Mouse (Mus musculus) ES-E14 (cell line): ENCODE measurements around the gene Map3k14. TPM values are rescaled to one million over a fixed set of nuclear protein-coding genes. Genes with fewer than 3 reads are reported as not detected.

Experiments used
- DNase-seq: peaks from one replicate; pipeline ENCODE4 v3.0.0-alpha.2; 2013; ENCODE audit warnings: low read depth, low spot score
- H3K27ac ChIP-seq: 2 replicates; pipeline ENCODE4 v1.5.1; 2012; ENCODE audit warnings: low read depth, mild to moderate bottlenecking, low read length, moderate library complexity, mixed read lengths; ENCODE audit not compliant: poor library complexity, insufficient read depth, severe bottlenecking
- H3K36me3 ChIP-seq: 2 replicates; pipeline ENCODE4 v1.6.1; 2012; ENCODE audit warnings: mild to moderate bottlenecking, low read length, moderate library complexity, mixed read lengths; ENCODE audit not compliant: control insufficient read depth, poor library complexity, insufficient read depth, severe bottlenecking
- H3K4me1 ChIP-seq, 2 experiments: fragments of 150-350 bp in 1 of 2; sonication (generic) in 1 of 2; 2 replicates each; pipeline ENCODE4 v1.6.1; 2012; ENCODE audit warnings: low read length in 2 of 2, mild to moderate bottlenecking in 1 of 2, mixed read lengths in 1 of 2; ENCODE audit not compliant: control insufficient read depth in 2 of 2, insufficient read depth in 2 of 2, poor library complexity in 1 of 2
- H3K4me3 ChIP-seq, 2 experiments: fragments of 150-350 bp in 1 of 2; sonication (generic) in 1 of 2; 2 replicates each; pipeline ENCODE4 v1.5.1; 2012; ENCODE audit warnings: low read length in 2 of 2, low read depth in 1 of 2, mild to moderate bottlenecking in 1 of 2, mixed read lengths in 1 of 2; ENCODE audit not compliant: insufficient read depth in 1 of 2, poor library complexity in 1 of 2, severe bottlenecking in 1 of 2
- H3K9ac ChIP-seq: 2 replicates; pipeline ENCODE4 v1.6.1; 2012; ENCODE audit warnings: low read depth, mild to moderate bottlenecking, low read length, mixed read lengths; ENCODE audit not compliant: poor library complexity, insufficient read depth, severe bottlenecking
- H3K9me3 ChIP-seq: fragments of 150-350 bp; sonication (generic); 2 replicates; pipeline ENCODE4 v1.6.1; 2012; ENCODE audit warnings: low read depth, mild to moderate bottlenecking, low read length; ENCODE audit not compliant: control insufficient read depth, insufficient read depth
- CHD2 ChIP-seq: IDR thresholded peaks from 2 replicates; pipeline ENCODE4 v1.6.1; 2014; ENCODE audit warnings: mild to moderate bottlenecking, low read depth, low read length, inconsistent platforms
- HCFC1 ChIP-seq: IDR thresholded peaks from 2 replicates; pipeline ENCODE4 v1.6.1; 2012; ENCODE audit warnings: low read length, inconsistent platforms, borderline replicate concordance; ENCODE audit not compliant: insufficient read depth
- MAFK ChIP-seq: IDR thresholded peaks from 2 replicates; pipeline ENCODE4 v1.6.1; 2014; ENCODE audit warnings: mild to moderate bottlenecking, low read depth, low read length, inconsistent platforms; ENCODE audit not compliant: insufficient read depth
- ZC3H11A ChIP-seq: IDR thresholded peaks from 2 replicates; pipeline ENCODE4 v1.6.1; 2012; ENCODE audit warnings: low read depth, mild to moderate bottlenecking, inconsistent platforms, low read length, borderline replicate concordance
- ZNF384 ChIP-seq: IDR thresholded peaks from 2 replicates; pipeline ENCODE4 v1.6.1; 2012; ENCODE audit warnings: low read depth, low read length, inconsistent platforms
- in situ Hi-C, 2 experiments: fragments of 600-800 bp; cut with MboI; formaldehyde crosslinking; loops; one replicate each; pipeline ENCODE4 v1.15.1; 2025; ENCODE audit warnings: low sequenced_read_pairs in 2 of 2, inconsistent platforms in 1 of 2; ENCODE audit not compliant: unreplicated experiment in 2 of 2
- total RNA-seq: library from RNA; depleted of rRNA; stranded (reverse); fragments of 300-350 nt; gene quantifications from 2 replicates; pipeline ENCODE4 v1.2.3, GENCODE M21; 2012

Map3k14 gene
- total RNA-seq, 1 experiment = 4.5 TPM

DNA sequence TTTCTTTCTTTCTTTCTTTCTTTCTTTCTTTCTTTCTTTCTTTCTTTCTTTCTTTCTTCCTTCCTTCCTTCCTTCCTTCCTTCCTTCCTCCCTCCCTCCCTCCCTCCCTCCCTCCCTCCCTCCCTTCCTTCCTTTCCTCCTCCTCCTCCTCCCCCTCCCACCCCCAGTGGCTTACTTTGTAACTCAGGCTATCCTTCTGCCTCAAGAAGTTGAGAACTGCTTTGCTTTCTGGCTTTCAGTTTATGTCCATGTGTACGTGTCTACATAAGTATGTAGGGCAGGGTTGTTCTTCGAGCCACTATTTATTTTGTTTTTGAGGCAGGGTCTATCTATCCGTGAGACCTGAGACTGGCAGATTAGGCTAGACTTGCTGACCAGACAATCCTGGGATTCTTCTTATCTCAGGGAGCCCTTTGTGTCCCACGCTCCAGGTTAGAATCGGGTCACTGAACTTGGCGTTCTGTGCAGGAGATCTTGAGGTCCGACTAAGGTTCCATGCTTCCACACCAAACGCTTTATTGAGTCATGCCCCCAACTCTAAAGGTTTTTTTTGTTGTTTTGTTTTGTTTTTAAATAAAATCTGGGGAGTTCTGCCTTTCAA lies 45.5 kb upstream of the Map3k14 start:
- DNase-seq = no peak
- Histone ChIP-seq H3K36me3 (no peaks in the 10 kb centered on the region), H3K4me3 (no peak overlapping the region)

DNA sequence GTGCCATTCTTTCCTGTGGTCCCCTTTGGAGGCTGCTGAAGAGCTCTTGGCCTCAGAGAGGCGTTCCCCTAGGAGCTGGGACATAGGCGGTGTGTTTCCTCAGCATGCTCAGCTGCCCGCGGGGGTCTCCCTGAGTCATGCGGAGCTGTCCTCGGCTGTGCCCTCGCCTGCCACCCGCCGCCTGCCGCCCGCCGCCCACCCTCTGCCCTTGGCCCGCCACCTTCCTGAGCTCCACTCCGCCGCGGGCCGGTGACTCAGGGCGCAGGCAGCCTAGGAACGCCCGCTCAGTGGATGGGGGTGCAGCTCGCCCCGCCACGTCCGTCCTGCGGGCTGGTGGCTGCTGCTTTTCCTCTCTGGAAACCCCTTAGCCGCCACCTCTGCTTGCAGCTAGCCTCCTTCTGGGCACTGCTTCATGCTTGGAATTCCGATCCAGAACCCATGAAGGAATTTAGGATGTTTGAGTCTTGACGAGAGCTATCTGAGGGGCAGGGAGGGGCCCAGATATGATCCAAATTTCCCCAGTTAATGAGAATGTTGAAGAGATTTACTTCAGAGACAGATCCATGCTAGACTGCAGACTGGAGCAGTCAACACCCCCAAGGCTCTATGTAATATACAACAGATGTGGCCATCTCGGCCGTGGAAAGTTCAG lies 44.8 kb upstream of the Map3k14 start:
- in situ Hi-C loops = no loop called here
- DNase-seq = no peak
- no peak for TF ChIP-seq CHD2
- peak; percentile 21; the same call in 1 of the 2 replicates for TF ChIP-seq MAFK
- Histone ChIP-seq H3K27ac (no peak overlapping the region), H3K36me3 (no peaks in the 10 kb centered on the region), H3K4me1 (peaks cover 2 to 6% of the 10 kb centered on the region in 2 experiments; a peak in 1 of 4 replicates), H3K9me3 (no peaks in the 10 kb centered on the region; the same call in 1 of the 2 replicates), H3K4me3 (peak overlapping the region; percentile 3 to 60; a peak in 3 of 4 replicates), H3K9ac (peak overlapping the region; percentile 34; the same call in 1 of the 2 replicates)

More for the DNA sequence above, 45.5 kb upstream of the Map3k14 start:
- in situ Hi-C loops = no loop called here
- no peak for TF ChIP-seq CHD2
- no peak for TF ChIP-seq ZC3H11A
- peaks cover 2 to 6% of the 10 kb centered on the region in 2 experiments; a peak in 1 of 4 replicates for H3K4me1 ChIP-seq
- no peak overlapping the region for H3K9ac ChIP-seq
- no peaks in the 10 kb centered on the region; the same call in 1 of the 2 replicates for H3K9me3 ChIP-seq
- H3K27ac ChIP-seq = no peak overlapping the region

DNA sequence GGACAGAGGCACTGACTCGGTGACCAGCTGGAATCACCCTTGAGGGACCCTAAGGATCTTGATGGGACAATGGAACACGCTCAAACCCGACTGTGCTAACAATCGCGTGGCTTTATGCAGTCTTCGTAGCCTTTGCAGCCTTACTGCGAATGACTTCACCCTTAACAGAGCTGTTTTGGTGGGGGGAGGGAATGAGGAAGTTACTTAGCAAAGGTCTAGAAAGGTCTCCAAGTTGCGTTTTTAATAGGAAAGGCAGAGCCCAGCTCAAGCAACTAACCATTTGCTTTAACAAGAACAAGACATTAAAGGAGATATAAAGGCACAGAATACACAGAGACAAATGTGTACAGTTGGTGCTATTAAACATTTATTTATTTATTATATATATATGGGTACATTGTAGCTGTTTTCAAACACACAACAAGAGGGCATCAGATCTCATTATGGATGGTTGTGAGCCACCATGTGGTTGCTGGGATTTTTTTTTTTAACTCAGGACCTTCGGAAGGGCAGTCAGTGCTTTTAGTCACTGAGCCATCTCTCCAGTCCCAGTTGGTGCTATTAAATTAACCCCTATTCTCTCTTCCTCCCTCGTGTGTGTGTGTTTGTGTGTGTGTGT lies 42.8 kb upstream of the Map3k14 start:
- no peak overlapping the region for H3K27ac ChIP-seq
- DNase-seq = no peak
- H3K9me3 ChIP-seq = no peaks in the 10 kb centered on the region; the same call in 1 of the 2 replicates
- no peak overlapping the region for H3K4me3 ChIP-seq
- H3K9ac ChIP-seq = no peak overlapping the region
- H3K36me3 ChIP-seq = no peaks in the 10 kb centered on the region
- in situ Hi-C loops = no loop called here
- TF ChIP-seq ZNF384 = no peak
- no peak for TF ChIP-seq MAFK
- no peak for TF ChIP-seq HCFC1
- TF ChIP-seq CHD2 = no peak
- no peak for TF ChIP-seq ZC3H11A
- 0 out of 4 replicates have a peak, but pooled peaks cover 0 to 4% of the 10 kb centered on the region in 2 experiments for H3K4me1 ChIP-seq

DNA sequence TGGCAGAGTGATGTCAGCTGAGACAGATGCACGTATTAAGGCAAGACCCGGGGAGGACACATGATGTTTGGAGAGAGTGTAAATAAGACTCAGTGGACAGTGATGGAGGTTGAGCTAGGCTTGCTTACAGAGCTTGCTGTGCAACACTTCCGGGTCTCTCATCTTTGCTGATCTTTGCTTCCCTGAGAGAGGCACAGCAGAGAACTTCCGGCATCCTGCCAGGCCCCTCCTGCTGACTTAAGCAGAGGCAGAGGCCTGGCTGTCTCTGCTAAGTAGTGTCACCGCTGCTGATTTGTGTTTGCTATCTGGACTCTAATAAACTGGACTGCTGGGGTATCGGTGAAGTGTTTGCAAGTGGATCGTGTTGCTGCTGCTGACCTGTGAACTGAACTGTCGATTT lies 40.6 kb upstream of the Map3k14 start:
- H3K36me3 ChIP-seq = no peaks in the 10 kb centered on the region
- in situ Hi-C loops = no loop called here
- H3K27ac ChIP-seq = no peak overlapping the region
- H3K4me3 ChIP-seq = no peak overlapping the region
- no peaks in the 10 kb centered on the region for H3K9me3 ChIP-seq
- no peak for DNase-seq
- 0 out of 4 replicates have a peak, but pooled peaks cover 0 to 2% of the 10 kb centered on the region in 2 experiments for H3K4me1 ChIP-seq
- H3K9ac ChIP-seq = no peak overlapping the region
- TF ChIP-seq ZNF384 = no peak
- TF ChIP-seq MAFK = no peak
- no peak for TF ChIP-seq ZC3H11A
- no peak for TF ChIP-seq CHD2
- no peak for TF ChIP-seq HCFC1
